Mouse (Mus musculus): ENCODE results near the gene Sipa1l1.

Sipa1l1 gene

DNA sequence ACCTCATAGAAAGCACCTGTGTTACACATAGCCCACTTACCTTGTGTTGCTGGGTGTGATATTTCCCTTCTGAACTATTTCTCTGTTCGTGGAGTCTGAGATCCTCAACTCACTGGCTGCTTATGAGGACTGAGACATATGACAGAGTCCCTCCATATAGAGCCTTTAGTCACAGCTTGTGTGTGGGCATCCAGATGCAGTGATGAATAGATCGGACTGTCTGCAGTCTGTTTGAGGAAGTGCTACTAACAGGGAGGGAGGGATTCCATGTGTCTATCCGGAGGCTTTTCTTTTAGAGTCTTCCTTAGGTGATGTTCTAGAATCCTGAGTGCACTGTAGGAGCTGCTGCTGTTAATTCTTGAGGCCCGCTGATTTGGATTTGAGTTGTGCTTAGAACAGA is 165.4 kb downstream of the Sipa1l1 start:
- no peak for DNase-seq (ENCODE audit: low read depth)

- DNase-seq (ENCODE audit: low read depth), result no peak
These were observed 166.0 kb downstream of the Sipa1l1 start for GRCm38 (mm10) chr12:82335095-82335494.

- DNase-seq (ENCODE audit: low read depth), result no peak
These were observed 169.4 kb downstream of the Sipa1l1 start for GRCm38 (mm10) chr12:82338550-82338949.

- no peak for DNase-seq (ENCODE audit: low read depth)
These were observed 170.2 kb downstream of the Sipa1l1 start for GRCm38 (mm10) chr12:82339221-82339861.

DNA sequence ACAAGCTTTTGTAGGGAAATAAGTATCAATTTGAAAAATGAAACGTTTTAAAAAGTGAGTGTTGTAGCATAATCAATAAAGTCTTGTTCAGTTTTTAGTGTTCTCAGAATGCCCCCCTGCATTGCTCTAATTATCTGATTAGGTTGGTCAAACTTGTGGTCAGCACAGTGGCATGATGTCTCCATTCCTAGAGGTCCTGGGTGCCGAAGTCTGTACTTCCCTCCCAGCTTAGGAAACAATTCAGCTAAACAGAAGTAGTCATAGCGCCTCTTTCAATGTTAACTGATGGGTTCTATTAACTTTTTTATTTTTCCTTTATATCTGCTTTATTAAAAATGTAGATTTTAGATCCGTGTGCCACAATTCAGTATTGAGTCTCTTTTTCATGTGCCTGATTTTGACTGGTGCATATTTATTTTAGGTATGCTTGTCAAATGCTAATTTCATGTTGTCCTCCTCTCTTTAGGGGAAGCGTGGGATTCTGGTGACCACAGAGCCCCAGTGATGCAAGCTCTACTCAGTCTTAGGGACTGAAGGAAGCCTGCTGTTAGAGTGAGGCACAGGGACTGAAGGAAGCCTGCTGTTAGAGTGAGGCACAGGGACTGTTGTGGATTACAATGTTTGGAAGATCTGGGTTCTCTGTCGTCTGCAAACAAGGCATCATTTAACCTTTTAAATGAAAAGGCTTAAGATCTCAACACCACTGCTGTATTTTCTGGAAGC is 171.2 kb downstream of the Sipa1l1 start:
- DNase-seq (ENCODE audit: low read depth), result no peak

GRCm38 (mm10) chr12:82341181-82341580 is 172.1 kb downstream of the Sipa1l1 start:
- no peak for DNase-seq (ENCODE audit: low read depth)

DNA sequence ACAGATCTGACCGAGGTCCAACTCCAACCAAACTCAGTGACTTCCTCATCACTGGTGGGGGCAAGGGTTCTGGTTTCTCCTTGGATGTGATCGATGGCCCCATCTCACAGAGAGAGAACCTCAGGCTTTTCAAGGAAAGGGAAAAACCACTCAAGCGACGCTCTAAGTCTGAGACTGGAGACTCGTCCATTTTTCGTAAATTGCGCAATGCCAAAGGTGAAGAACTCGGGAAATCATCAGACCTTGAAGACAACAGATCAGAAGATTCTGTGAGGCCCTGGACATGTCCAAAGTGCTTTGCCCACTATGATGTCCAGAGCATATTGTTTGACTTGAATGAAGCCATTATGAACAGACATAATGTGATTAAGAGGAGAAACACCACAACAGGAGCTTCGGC is 172.6 kb downstream of the Sipa1l1 start:
- no peak for DNase-seq (ENCODE audit: low read depth)

GRCm38 (mm10) chr12:82350082-82350481 is 181.0 kb downstream of the Sipa1l1 start:
- no peak for DNase-seq (ENCODE audit: low read depth)

- no peak for DNase-seq (ENCODE audit: low read depth)
These were observed 181.8 kb downstream of the Sipa1l1 start for GRCm38 (mm10) chr12:82350891-82351290.

DNA sequence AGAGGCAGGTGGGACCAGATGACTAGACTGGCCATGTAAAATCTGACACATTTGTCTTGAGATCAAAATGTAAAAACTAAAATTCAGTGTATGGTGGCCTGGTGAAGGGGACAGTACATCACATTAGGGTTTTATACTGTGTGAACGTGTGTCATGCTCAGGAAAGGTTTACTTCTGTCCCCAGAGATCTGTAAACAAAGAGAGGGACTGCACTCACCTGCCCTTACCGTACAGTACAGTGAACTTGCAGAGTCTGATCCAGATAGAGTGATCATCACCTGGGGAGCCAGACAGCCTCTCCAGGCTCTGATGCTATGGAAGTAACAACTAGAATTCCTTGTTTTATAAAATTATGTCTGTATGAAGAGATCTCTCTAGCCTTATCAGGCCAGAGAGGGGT is 184.5 kb downstream of the Sipa1l1 start:
- no peak for DNase-seq (ENCODE audit: low read depth)

GRCm38 (mm10) chr12:82355419-82356149 is 186.5 kb downstream of the Sipa1l1 start:
- DNase-seq (ENCODE audit: low read depth), result no peak

DNA sequence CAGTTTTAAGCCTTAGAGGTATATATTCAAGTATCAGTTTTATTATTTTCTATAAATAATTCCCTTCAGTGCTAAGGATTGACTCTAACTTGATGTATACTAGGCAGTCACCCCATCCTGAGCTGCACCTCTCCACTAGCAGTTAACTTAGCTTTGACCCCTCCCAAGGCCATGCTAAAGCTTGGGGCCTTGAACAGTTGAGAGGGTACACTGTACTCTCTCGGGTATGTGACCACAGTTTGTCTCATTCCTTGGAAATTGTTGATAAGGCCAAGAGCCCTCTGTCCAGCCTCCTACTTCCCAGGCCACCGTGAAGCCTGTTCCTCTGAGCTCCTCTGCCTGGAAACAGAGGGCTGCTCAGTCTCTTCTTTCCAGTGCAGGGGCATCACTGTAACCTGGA is 187.4 kb downstream of the Sipa1l1 start:
- no peak for DNase-seq (ENCODE audit: low read depth)

DNA sequence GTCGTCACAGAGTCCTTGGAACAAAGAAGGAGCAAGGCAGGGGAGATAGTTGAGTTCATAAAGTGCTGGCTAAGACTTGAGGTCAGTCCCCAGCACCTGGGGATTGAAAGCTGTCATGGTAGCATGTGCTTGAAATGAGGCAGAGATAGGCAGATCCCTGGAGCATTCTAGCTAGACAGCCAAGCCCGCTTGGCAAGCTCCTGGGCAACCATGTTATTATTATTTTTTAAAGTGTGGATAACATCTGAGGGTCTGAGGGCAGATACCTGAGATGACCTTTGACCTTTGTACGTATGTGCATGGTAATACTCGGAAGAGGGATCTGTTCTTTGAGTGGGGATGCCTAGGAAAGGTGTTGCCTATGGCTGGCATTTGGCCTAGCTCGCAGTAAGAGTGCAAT is 188.3 kb downstream of the Sipa1l1 start:
- no peak for DNase-seq (ENCODE audit: low read depth)

- DNase-seq (ENCODE audit: low read depth), result no peak
These were observed 193.7 kb downstream of the Sipa1l1 start for GRCm38 (mm10) chr12:82362796-82363195.

- no peak for DNase-seq (ENCODE audit: low read depth)
These were observed 195.1 kb downstream of the Sipa1l1 start for GRCm38 (mm10) chr12:82364186-82364585.

GRCm38 (mm10) chr12:82365276-82365875 is 196.3 kb downstream of the Sipa1l1 start:
- DNase-seq (ENCODE audit: low read depth), result no peak

DNA sequence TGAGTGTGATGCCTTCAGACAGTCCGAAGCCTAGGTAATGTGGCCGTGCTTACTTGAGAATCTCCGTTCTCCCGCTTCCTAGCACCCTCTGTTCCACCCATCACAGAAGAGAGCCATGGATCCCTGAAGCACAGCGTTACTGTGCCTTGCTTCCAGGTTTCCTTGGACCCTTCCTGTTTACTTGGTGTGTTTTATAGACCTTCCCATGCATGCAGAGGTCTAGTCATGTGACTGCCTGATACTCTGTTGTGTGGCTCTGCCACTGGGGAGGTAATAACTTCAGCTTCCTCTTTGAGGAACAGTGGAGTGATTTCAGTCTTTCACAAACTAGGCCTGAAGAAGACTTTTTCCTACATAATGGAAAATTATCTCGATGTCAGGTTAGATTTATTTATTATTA is 197.6 kb downstream of the Sipa1l1 start:
- DNase-seq (ENCODE audit: low read depth), result no peak

- no peak for DNase-seq (ENCODE audit: low read depth)
These were observed 198.2 kb downstream of the Sipa1l1 start for GRCm38 (mm10) chr12:82367345-82367744.

- no peak for DNase-seq (ENCODE audit: low read depth)
These were observed 198.9 kb downstream of the Sipa1l1 start for GRCm38 (mm10) chr12:82367986-82368385.

GRCm38 (mm10) chr12:82369402-82370160 is 200.5 kb downstream of the Sipa1l1 start:
- no peak for DNase-seq (ENCODE audit: low read depth)

- DNase-seq (ENCODE audit: low read depth), result no peak
These were observed 202.1 kb downstream of the Sipa1l1 start for GRCm38 (mm10) chr12:82371266-82371665.

DNA sequence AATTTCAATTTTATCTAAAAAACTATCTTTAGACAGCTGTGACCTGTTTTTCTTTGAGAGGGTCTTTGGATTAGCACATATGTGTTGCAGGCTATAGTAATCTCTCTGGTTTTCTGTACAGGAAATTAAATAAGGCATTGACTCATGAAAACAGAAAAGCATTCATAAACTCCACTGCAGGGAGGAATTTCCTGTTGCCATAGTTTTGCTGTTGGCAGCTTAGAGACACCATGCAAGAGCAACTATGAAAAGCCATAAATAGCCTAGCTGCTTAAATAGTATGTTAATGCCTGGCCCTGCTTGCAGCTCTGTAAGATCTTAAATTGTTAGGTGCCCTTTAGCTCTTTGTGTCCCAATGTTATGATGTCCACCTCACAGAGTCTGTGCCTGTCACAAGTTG is 204.9 kb downstream of the Sipa1l1 start:
- no peak for DNase-seq (ENCODE audit: low read depth)
